Mouse (Mus musculus): ENCODE measurements around the gene Dhodh. TPM values are rescaled to one million over a fixed set of nuclear protein-coding genes. Genes with fewer than 3 reads are reported as not detected.

Gene Dhodh
- 10 to 100 TPM; 17.7 to 19.6 TPM for total RNA-seq (2021)

DNA sequence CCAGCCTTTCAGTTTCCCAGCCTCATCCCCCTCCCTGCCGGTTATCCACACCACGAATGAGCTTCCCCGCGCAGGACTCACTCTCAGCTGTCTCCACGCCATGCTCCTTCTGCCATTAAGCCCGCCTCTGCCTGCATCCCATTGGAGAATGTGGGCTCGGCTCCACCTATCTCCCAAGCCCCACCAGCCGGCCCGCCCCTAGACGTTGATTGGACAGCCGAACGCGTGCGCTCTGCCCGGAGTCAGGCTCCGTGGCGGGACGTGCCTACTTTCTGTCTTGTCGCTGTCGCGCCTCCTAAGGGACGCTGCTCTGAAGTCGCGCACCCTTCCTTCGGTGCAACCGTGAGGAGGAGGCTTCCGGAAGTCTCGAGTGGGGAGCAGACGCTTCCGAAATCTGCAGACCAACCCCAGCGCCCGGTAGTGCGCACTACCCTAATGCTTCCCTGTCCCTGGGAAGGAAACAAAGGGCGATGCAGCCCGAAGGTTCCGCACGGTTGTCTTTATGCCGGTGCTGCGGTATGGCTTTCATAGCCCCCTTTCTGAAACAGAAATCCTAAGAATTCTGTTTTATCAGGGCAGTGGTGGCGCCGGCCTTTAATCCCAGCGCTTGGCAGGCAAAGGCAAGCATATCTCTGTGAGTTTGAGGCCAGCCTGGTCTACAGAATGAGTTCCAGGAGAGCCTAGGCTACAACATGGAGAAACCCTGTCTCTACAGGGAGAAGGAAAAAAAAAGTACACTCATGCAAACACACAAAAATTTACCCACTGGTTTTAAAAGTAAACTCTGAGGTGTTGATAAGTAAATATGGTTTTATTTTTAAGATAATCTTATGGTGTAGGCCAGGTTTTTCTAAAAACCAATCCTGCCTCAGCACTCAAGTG is at the start of gene Dhodh:
Gene Dhodh (minus strand): TSS at position 403 of the 882 bp plus-strand sequence.
- intact Hi-C loops (cut with DNase I), result loop anchor here (1.0 to 5.0 kb wide), 2 partner anchors 43 to 169 kb away; partner anchors contain the start of genes Ap1g1, Dhx38 and Txnl4b

DNA sequence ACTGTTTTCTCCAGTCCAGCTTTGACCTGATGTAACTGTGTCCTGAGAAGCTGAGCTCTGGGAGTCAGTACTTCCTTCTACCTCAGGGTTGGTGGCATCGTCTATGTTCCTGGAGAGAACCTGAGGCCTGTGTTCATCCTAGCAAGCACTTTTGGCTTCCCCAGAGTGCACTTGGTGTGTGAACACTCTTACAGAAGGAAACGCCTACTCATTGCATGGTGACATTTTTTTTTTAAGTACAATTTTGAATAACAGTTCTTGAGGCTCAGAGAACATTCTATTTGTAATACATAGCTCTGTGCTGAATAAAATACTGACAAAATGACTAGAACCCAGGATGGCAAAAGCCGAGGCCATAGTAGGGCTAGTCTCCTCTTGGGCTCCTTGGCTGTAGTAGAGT is 48.4 kb upstream of the Dhodh start:
- intact Hi-C loops (cut with DNase I), result no loop called here

More for the DNA sequence above, at the start of gene Dhodh:
- DNase-seq (ENCODE audit: low spot score), result peak; percentile 93

DNA sequence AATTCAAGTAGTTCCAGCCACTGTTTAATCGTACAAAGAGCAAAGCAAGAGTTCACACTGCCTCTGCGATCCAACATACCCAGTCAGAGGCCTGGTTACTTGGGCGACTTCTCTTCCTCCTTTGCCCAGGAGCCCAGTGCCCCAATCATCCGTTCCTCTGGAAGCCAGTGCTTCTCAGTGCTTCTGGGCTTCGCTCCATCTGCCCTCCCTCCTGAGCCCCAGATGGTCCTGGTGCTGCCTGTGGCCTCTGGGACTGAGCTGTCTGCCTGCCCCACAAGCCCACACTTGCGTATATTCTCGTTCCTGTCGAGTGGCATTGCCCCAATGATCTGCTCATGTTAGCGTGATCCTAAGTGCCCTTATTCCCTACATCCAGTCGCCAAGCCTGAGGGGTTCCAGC is 42.3 kb upstream of the Dhodh start:
- intact Hi-C loops (cut with DNase I), result no loop called here
- no peak for DNase-seq (ENCODE audit: low spot score)

More for the DNA sequence above, 48.4 kb upstream of the Dhodh start:
- DNase-seq (ENCODE audit: low spot score), result no peak

DNA sequence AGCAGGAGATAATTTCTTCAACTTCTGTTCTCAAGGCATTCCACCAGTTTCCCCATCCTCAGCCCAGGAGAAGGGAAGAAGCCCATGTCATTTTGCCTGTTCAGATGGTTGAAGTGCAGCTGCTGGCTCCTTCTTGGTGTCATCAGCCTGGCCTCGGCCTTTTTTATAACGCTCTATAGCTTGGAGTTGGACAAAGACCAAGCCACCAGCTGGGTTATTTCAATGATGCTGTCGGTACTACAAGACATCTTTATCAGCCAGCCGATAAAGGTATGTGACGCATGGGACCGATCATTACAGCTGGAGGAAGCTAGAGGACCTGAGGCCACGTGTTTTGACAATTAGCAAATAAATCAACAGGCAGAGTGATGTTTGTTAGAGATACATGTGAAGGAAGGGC is 40.0 kb upstream of the Dhodh start:
- intact Hi-C loops (cut with DNase I), result no loop called here

DNA sequence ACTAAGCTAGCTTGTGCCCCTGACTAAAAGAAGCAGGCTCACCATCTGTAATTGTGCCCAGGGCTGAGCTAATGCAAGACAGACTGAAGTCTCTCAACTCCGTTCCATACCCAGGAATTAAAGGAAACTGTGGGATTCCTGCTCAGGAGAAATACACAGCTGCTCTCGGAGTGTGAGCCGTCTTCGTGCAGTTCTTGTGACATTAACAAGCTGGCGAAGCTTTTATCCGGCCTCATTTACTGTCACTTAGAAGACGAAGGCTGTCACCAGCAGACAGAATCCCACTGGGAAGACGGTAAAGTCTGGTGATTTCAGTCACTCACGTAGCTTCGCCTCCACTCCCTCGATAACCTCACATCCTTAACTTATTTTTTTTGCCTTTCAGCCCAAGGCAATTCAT is 38.9 kb upstream of the Dhodh start:
- intact Hi-C loops (cut with DNase I), result no loop called here
- no peak for DNase-seq (ENCODE audit: low spot score)

More for the DNA sequence above, 40.0 kb upstream of the Dhodh start:
- DNase-seq (ENCODE audit: low spot score), result no peak

DNA sequence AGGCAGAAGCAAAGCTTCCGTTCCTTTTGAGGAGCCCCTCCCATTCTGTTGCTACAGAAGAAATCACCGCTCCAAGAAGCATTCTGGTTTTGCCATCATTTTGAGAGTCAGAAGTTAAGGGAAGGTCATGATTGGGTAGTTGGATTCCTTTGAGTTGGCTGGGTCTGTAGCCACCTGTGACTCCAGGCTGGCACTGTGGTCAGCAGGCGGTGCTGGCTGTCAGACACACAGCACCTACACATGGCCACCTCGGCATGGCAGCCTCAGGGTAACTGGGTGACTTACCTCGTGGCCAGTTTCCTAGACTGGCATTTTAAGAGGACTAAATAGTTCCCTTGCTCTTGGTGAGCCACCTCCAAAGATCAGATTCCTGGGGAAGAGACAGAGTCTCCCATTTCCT is 32.8 kb upstream of the Dhodh start:
- DNase-seq (ENCODE audit: low spot score), result no peak
- intact Hi-C loops (cut with DNase I), result no loop called here

DNA sequence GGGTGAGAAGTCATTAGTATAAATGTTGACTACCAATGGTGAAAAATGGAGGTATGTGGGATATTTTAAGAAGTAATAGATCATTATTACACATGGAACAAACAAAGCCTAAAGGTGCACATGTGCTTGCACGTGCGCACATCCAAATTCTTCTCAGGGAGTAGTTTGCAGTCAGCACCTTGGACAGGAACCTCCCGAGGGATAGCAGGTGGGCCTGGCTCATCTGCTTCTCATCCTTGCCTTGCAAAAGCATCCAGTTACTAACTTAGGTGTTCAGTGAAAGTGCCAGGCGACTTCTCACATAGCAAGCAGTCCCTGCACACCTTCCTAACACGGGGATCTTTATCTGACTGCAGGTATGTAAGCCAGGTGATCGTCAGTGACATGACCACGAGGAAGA is 31.9 kb upstream of the Dhodh start:
- DNase-seq (ENCODE audit: low spot score), result no peak
- intact Hi-C loops (cut with DNase I), result no loop called here

DNA sequence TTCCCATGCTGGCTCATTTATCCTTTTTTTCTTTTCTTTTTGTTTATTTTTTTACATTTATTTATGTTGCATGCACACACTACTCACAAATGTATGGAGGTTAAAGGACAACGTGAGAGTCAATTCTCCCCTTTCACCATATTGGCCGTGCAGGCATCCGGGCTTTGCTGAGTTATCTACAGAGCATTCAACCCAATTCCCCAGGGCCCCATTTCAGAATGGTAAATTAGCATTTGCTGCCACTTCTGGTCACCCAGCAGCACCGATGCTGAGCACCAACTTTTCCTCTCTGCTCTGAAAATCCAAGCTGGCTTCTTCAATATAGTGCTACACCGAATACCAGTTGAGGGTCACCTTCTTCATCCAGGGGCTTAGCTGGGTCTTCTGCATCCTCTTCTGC is 30.4 kb upstream of the Dhodh start:
- intact Hi-C loops (cut with DNase I), result no loop called here
- no peak for DNase-seq (ENCODE audit: low spot score)

DNA sequence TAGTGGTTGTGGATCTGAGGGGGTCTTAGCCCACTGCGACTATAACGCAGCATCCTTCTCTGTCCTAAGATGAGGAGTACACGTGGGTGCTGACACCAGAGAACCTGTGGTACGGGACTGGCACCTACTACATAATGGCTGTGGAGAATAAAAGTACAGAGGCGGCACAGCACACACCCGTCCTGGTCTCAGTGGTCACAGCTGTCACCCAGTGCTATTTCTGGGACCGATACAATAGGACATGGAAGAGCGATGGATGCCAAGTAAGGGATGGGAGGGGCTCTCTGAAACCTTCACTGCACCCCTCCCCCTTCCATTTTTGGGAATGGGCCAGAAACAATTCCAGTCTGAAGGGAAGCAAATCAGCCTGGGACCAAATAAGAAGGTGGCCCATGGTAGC is 26.7 kb upstream of the Dhodh start:
- intact Hi-C loops (cut with DNase I), result no loop called here
- no peak for DNase-seq (ENCODE audit: low spot score)

DNA sequence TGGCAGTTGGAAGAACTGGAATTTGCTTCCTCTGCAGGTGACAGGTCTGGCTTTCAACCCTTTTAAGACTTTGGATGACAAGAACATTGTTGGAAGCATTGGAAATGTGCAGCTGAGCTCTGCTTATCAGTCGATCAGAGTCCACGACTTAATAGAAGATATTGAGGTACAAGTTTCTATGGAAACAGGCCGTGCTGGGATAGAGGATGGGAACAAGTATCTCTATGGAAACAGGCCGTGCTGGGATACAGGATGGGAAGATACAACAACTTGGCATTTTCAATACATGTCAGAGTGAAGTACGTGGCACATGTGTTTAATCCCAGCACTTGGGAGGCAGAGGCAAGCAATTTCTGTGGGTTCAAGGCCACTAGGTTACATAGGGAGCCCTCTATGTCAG is 24.0 kb upstream of the Dhodh start:
- no peak for DNase-seq (ENCODE audit: low spot score)
- intact Hi-C loops (cut with DNase I), result no loop called here

DNA sequence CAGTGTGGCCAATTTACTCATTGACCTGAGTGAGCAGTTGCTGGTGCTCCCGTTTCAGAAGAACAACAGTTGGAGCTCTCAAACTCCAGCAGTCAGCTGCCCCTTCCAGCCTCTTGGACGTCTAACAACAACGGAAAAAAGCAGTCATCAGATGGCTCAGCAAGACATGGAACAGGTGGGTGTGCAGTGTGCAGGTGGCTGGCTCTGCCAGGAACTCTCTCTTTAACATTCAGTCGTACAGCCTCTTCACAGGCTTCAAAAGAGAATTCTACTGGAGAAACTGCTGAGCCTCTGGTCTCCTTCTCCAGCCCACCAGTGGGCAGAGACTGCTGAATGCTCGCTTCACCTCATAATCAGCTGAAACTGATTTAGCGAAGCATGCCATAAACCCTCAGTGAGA is 20.2 kb upstream of the Dhodh start:
- no peak for DNase-seq (ENCODE audit: low spot score)
- intact Hi-C loops (cut with DNase I), result no loop called here

DNA sequence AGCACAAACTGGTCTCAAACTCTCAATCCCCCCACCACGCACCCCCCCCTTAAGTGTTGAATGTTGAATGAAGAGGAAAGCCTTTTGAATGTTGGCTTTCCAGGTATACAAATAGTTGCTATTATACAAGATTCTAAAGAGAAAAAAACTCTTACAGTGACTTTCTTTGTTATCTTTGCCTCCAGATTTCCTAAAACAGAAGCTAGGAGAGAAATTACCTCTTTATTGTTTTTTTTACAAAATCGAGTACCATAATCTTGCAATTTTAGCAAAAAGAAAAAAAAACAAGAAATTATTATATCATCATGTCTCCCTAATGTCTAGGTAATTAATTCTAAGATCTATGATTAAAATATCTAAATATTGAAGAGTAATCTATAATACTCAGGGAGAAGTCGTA is 7.1 kb upstream of the Dhodh start:
- intact Hi-C loops (cut with DNase I), result no loop called here
- no peak for DNase-seq (ENCODE audit: low spot score)

DNA sequence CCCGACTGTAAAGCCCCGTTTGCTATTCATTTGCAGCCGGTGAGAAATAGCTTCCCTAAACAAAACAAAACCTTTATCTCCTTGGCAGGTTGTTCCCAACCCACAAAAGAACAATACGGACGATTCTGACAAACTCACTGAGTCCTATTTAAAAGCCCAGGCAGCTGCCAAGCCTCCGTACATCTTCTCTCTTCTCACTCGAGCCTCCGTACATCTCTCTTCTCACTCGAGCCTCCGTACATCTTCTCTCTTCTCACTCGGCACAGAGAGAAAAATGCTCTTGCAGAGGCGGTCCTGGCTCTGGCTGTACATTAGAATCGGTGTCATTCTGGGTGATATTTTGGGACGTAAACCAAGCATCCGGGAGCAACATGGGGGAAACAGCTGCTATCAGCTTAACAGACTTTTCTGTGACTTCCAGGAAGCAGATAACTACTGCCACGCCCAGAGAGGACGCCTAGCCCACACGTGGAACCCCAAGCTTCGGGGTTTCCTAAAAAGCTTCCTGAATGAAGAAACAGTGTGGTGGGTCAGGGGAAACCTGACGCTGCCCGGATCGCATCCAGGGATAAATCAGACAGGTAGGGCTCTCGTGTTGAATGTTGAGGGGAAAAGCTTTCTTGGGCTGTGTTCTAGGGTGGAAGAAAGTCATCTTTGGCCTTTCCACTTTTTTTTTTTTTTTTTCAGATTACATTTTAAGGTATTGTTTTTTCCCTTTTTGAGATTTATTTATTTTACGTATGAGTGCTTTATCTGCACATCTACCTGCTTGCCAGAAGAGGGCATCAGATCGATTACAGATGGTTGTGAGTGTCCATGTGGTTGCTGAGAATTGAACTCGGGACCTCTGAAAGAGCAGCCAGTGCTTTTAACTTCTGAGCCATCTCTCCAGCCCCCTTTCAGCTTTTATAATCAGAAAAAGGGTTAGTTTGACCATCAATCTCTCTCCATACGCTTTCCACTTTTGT is 6.1 kb upstream of the Dhodh start, which contains the start of gene Pkd1l3:
Gene Pkd1l3 (plus strand): TSS at position 275 of the 968 bp plus-strand sequence.
- DNase-seq (ENCODE audit: low spot score), result no peak
- intact Hi-C loops (cut with DNase I), result loop anchor here (5.0 kb wide), 1 partner anchor 78 kb away; the partner anchor contains the start of gene Ist1

DNA sequence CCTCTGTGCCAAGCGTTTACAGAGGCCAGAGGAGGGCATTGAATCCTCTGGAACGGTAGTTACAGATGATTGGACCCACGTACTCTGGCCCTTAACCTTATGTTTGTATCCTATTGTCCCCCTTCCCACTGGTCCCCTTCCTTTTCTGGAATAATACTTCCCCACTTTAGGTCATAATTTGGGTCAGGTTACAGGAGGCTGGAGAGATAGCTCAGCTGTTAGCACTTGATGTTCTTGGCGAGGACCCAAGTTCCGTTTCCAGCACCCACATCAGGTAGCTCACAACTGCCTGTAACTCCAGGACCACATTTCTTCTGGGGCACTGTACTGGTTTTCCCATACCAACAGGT is 655 bp upstream of the Dhodh start:
- DNase-seq (ENCODE audit: low spot score), result no peak
- intact Hi-C loops (cut with DNase I), result loop anchor here (5.0 kb wide), 1 partner anchor 168 kb away; the partner anchor contains the start of gene Ap1g1

DNA sequence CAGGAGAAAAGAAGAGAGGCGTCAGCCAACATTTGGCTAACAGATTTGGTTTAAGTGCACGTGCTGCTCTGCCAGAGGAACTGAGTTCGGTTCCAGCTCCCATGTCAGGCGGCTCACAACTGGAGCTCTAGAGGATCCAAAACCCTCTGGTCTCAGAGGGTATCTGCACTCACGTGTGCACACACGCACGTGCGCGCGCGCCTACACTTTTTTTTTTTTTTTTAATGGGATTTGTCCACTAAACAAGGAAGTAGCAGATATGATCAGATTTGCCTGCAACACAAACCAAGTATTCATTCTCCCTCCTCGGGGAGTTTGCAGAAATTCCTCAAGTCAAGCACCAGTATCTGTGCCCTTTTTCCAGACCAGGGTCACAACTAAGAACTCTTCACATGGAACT is 823 bp downstream of the Dhodh start:
- DNase-seq (ENCODE audit: low spot score), result no peak
- intact Hi-C loops (cut with DNase I), result loop anchor here (1.0 to 5.0 kb wide), 2 partner anchors 42 to 170 kb away; partner anchors contain the start of genes Ap1g1, Dhx38 and Txnl4b

DNA sequence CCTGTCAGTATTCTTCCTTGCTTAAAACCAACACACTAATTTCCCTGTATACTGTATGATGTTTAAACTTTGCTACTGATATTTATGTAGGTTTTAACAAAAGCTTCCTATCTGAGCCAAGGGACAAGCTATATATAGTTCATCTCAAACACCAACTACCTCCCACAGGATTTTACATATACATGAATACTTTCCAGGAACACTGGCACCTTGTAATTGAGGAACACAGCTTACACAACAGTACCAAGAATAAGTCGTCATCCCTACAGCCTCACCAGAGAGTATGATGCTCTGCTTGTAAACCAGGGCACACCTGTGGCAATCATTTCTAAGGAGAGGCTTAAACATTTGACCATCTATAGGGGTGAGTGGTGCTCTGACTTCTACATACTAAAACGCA is 1.7 kb downstream of the Dhodh start:
- intact Hi-C loops (cut with DNase I), result loop anchor here (5.0 kb wide), 1 partner anchor 171 kb away; the partner anchor contains the start of gene Ap1g1
- DNase-seq (ENCODE audit: low spot score), result no peak

DNA sequence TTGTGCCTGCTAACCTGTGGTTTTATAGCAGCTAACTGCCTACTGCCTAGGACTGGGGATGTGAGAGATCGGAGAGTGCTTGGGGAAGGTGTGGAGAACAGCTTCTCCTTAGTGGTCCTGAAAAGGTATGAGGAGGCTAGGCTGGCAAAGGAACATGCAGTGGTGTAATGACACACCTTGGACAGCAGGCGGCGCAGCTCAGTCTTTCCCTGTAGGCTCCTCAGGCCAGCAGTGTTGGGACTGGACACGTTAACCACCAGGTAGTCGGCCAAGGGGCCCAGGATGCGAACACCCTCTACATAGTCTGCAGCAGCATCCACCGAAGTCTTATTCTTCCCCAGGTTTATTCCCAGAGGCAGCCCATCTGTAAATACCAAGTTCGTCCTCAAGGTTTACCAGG is 12.6 kb downstream of the Dhodh start:
- intact Hi-C loops (cut with DNase I), result no loop called here
- DNase-seq (ENCODE audit: low spot score), result no peak

DNA sequence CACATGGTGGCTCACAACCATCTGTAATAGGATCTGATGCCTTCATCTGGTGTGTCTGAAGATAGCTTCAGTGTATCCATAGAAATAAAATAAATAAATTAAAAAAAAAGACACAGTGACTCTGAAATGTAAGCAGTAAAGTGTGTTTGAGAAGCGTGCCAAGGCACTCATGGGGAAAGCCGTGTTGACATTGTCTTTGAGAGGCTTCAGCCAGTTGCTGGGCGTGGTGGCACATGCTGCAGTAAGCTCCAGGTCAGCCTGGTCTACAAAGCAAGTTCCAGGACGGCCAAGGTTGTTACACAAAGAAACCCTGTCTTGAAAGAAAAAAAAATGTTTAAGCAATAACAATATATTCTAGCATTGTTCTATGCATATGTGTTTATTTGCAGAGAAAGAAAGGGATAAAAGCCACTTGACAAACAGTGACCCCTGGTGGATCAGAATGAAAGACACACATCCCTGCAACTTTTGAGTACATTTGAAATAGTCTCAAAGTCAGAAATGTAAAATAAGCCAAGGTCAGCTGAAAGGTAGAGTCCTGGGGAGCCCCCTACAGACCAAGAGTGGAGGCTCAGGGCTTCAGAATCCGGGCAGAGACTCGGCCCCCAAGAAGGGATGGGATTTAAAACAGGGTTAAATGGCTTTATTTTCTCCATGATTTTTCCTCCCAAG is 15.2 kb downstream of the Dhodh start:
- intact Hi-C loops (cut with DNase I), result no loop called here
- no peak for DNase-seq (ENCODE audit: low spot score)

DNA sequence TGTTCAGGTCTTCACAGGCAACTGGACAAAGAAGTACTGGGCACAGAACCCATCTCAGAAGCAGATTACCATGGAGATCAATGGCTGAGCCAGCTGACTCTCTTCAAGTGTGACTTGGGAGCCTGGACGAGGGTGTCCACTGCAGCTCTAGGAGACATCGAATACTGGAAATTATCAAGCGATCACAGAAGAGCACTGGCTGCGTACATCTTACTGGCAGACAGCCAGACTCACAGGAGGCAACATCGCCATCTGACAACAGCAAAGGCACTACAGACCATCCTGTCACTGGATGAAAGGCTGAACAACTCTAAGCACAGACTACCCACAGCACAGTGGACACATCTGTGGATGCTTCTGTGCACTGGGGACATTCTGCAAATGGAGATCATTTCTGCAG is 16.3 kb downstream of the Dhodh start:
- DNase-seq (ENCODE audit: low spot score), result no peak
- intact Hi-C loops (cut with DNase I), result no loop called here

DNA sequence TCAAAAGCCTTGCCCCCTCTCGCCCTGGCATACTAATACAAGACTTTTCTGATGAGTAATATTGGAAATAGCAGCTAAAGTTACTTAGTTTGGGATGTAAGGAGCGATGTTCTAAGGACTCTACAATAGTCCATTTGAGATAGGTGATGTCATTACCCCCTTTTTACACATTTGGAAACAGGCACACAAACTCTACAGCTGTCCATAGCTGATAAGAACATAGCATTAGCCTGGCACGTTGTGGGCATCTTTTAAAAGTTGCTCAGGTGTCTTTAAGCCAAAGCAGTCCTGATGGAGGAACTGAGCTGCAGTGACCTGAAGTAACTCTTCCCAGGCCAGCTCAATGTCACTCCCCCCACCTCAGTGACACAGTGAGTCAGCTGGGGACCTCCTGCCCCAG is 17.1 kb downstream of the Dhodh start:
- DNase-seq (ENCODE audit: low spot score), result no peak
- intact Hi-C loops (cut with DNase I), result no loop called here
